Mouse (Mus musculus) CH12.LX (cell line): ENCODE data around the gene Myo3b. TPM values are rescaled to one million over a fixed set of nuclear protein-coding genes. Genes with fewer than 3 reads are reported as not detected.

ENCODE experiments used
- DNase-seq: peaks from one replicate; pipeline ENCODE4 v3.0.0-alpha.2; 2013; ENCODE audit errors: extremely low read depth
- H3K27ac ChIP-seq: 2 replicates; pipeline ENCODE4 v1.5.1; 2012; ENCODE audit warnings: low read depth, mild to moderate bottlenecking, control low read depth, moderate library complexity; ENCODE audit not compliant: insufficient read depth
- H3K27me3 ChIP-seq: replicated peaks from 2 replicates; pipeline ENCODE3; 2012; ENCODE audit warnings: inconsistent platforms
- H3K36me3 ChIP-seq, 2 experiments: replicated peaks in 1 of 2; 2 replicates each; pipeline versions ENCODE3 to v1.6.1; 2012; ENCODE audit warnings: inconsistent platforms in 1 of 2, low read length in 1 of 2, mild to moderate bottlenecking in 1 of 2, mixed read lengths in 1 of 2, moderate library complexity in 1 of 2; ENCODE audit not compliant: control insufficient read depth in 1 of 2, insufficient read depth in 1 of 2
- H3K4me1 ChIP-seq, 2 experiments: 2 replicates each; pipeline ENCODE4 v1.6.1; 2012; ENCODE audit warnings: inconsistent platforms in 1 of 2, moderate library complexity in 1 of 2; ENCODE audit not compliant: insufficient read depth in 2 of 2, control insufficient read depth in 1 of 2
- H3K4me2 ChIP-seq: 2 replicates; pipeline ENCODE4 v1.6.1; 2012; ENCODE audit warnings: low read depth, mild to moderate bottlenecking, control low read depth; ENCODE audit not compliant: poor library complexity, insufficient read depth, severe bottlenecking
- H3K4me3 ChIP-seq, 3 experiments: fragments of 150-350 bp in 1 of 3; sonication (generic) in 1 of 3; replicated peaks in 1 of 3; 2 replicates each; pipeline versions ENCODE3 to v1.5.1; 2011 to 2012; ENCODE audit warnings: low read depth in 2 of 3, low read length in 2 of 3, mild to moderate bottlenecking in 2 of 3, moderate library complexity in 2 of 3, control low read depth in 1 of 3, improper control_type of control experiment in 1 of 3, inconsistent platforms in 1 of 3, mixed read lengths in 1 of 3; ENCODE audit not compliant: poor library complexity in 1 of 3
- H3K79me2 ChIP-seq: replicated peaks from 2 replicates; pipeline ENCODE4 v1.6.1; 2012; ENCODE audit warnings: mild to moderate bottlenecking, moderate library complexity; ENCODE audit not compliant: control insufficient read depth, poor library complexity, insufficient read depth, severe bottlenecking; ENCODE audit errors: extremely low read depth
- H3K9ac ChIP-seq: 2 replicates; pipeline ENCODE4 v1.6.1; 2012; ENCODE audit warnings: low read depth, mild to moderate bottlenecking, control low read depth, moderate library complexity; ENCODE audit not compliant: insufficient read depth
- H3K9me3 ChIP-seq: replicated peaks from 2 replicates; pipeline ENCODE3; 2012; ENCODE audit warnings: low read length, inconsistent platforms, mixed read lengths
- BHLHE40 ChIP-seq: IDR thresholded peaks from 2 replicates; pipeline ENCODE4 v1.6.1; 2011; ENCODE audit warnings: mild to moderate bottlenecking, low read depth, low read length, improper control_type of control experiment
- CHD1 ChIP-seq: IDR thresholded peaks from 2 replicates; pipeline ENCODE4 v1.6.1; 2012; ENCODE audit warnings: low read depth, low read length, improper control_type of control experiment, inconsistent platforms
- CHD2 ChIP-seq: IDR thresholded peaks from 2 replicates; pipeline ENCODE4 v1.6.1; 2011; ENCODE audit warnings: low read length, improper control_type of control experiment
- ELF1 ChIP-seq: IDR thresholded peaks from 2 replicates; pipeline ENCODE4 v1.6.1; 2014; ENCODE audit warnings: low read depth, mild to moderate bottlenecking, inconsistent platforms, low read length, improper control_type of control experiment
- GABPA ChIP-seq: IDR thresholded peaks from 2 replicates; pipeline ENCODE4 v1.6.1; 2012; ENCODE audit warnings: low read depth, low read length, improper control_type of control experiment, inconsistent platforms; ENCODE audit not compliant: insufficient replicate concordance
- JUN ChIP-seq: IDR thresholded peaks from 2 replicates; pipeline ENCODE4 v1.6.1; 2011; ENCODE audit warnings: low read depth, mild to moderate bottlenecking, low read length, improper control_type of control experiment, moderate library complexity; ENCODE audit not compliant: insufficient read depth
- JUND ChIP-seq: conservative IDR thresholded peaks from 2 replicates; pipeline ENCODE4 v1.6.1; 2011; ENCODE audit warnings: low read depth, low read length, improper control_type of control experiment
- MAFK ChIP-seq: IDR thresholded peaks from 2 replicates; pipeline ENCODE4 v1.6.1; 2011; ENCODE audit warnings: low read length, improper control_type of control experiment; ENCODE audit not compliant: insufficient replicate concordance
- MEF2A ChIP-seq: IDR thresholded peaks from 2 replicates; pipeline ENCODE4 v1.6.1; 2014; ENCODE audit warnings: low read depth, mild to moderate bottlenecking, inconsistent platforms, low read length, improper control_type of control experiment, borderline replicate concordance
- MXI1 ChIP-seq: IDR thresholded peaks from 2 replicates; pipeline ENCODE4 v1.6.1; 2011; ENCODE audit warnings: mild to moderate bottlenecking, low read depth, low read length, improper control_type of control experiment
- RAD21 ChIP-seq: IDR thresholded peaks from 2 replicates; pipeline ENCODE4 v1.6.1; 2011; ENCODE audit warnings: low read depth, mild to moderate bottlenecking, low read length, improper control_type of control experiment, moderate library complexity
- SIN3A ChIP-seq: IDR thresholded peaks from 2 replicates; pipeline ENCODE4 v1.6.1; 2012; ENCODE audit warnings: low read length, improper control_type of control experiment, inconsistent platforms
- UBTF ChIP-seq: IDR thresholded peaks from 2 replicates; pipeline ENCODE4 v1.6.1; 2012; ENCODE audit warnings: low read depth, mild to moderate bottlenecking, inconsistent platforms, low read length, improper control_type of control experiment, moderate library complexity
- USF2 ChIP-seq: conservative IDR thresholded peaks from 2 replicates; pipeline ENCODE4 v1.6.1; 2011; ENCODE audit warnings: low read depth, low read length, improper control_type of control experiment
- ZKSCAN1 ChIP-seq: IDR thresholded peaks from 2 replicates; pipeline ENCODE4 v1.6.1; 2012; ENCODE audit warnings: low read depth, inconsistent platforms, low read length, improper control_type of control experiment, borderline replicate concordance
- dilution Hi-C: fragments of 300-500 bp; cut with MboI; formaldehyde crosslinking; loops from 2 replicates; pipeline ENCODE4 v1.14.3; 2020; ENCODE audit warnings: low sequenced_read_pairs; ENCODE audit not compliant: extremely low pct_unique_long_range_greater_than_20kb, extremely low pct_ligation_motif_present
- in situ Hi-C: fragments of 300-500 bp; cut with MboI; formaldehyde crosslinking; loops from 3 replicates; pipeline ENCODE4 v1.14.3; 2019; ENCODE audit warnings: low sequenced_read_pairs, low pct_ligation_motif_present, low pct_unique_long_range_greater_than_20kb, mixed read lengths
- polyA plus RNA-seq: library from polyadenylated mRNA; unstranded; fragments of >175 nt; gene quantifications from 2 replicates; pipeline ENCODE4 v1.2.1, GENCODE M21; 2012; ENCODE audit warnings: low read depth; ENCODE audit not compliant: insufficient read length
- total RNA-seq, 2 experiments: library from RNA; depleted of rRNA; stranded (reverse); fragments of 300-350 nt in 1 of 2; fragments of >200 nt in 1 of 2; gene quantifications; 2 replicates each; pipeline ENCODE4 v1.2.3; 2012 to 2014

The Myo3b gene
- total and polyA plus RNA-seq, 3 experiments, result 0.63 to 0.76 (median 0.64) TPM

- dilution Hi-C loops (no loop called here), in situ Hi-C loops (no loop called here)
- H3K9ac ChIP-seq, result no peak overlapping the region
- no peak for TF ChIP-seq CHD1
- TF ChIP-seq UBTF, result no peak
- TF ChIP-seq MAFK, result peak; percentile 78
- no peak for TF ChIP-seq ELF1
- no peak for TF ChIP-seq USF2
- no peaks in the 10 kb centered on the region for H3K79me2 ChIP-seq
- H3K4me1 ChIP-seq, result peaks cover 0 to 11% of the 10 kb centered on the region in 2 experiments; a peak in 1 of 4 replicates
- no peak overlapping the region for H3K27ac ChIP-seq
- H3K9me3 ChIP-seq, result no peaks in the 10 kb centered on the region
- no peak overlapping the region for H3K4me2 ChIP-seq
- no peaks in the 10 kb centered on the region for H3K27me3 ChIP-seq
- no peak overlapping the region for H3K4me3 ChIP-seq
- DNase-seq, result no peak
- no peaks in the 10 kb centered on the region for H3K36me3 ChIP-seq
Measured at GRCm38 (mm10) chr2:70407729-70408128, 368.8 kb downstream of the Myo3b start.

- Histone ChIP-seq H3K36me3 (no peaks in the 10 kb centered on the region), H3K4me3 (no peak overlapping the region), H3K9ac (no peak overlapping the region), H3K27ac (no peak overlapping the region)
- no peak for TF ChIP-seq CHD2
- no peak for TF ChIP-seq RAD21
- TF ChIP-seq SIN3A, result no peak
- TF ChIP-seq BHLHE40, result no peak
- TF ChIP-seq MEF2A, result no peak
- no peak for TF ChIP-seq UBTF
- TF ChIP-seq MXI1, result no peak
- TF ChIP-seq ZKSCAN1, result no peak
- TF ChIP-seq JUN, result no peak
- no peak for TF ChIP-seq GABPA
- TF ChIP-seq JUND, result no peak
- no peak for TF ChIP-seq CHD1
- TF ChIP-seq, all 38 proteins: peak for 0
- DNase-seq, result no peak
- Histone ChIP-seq H3K27me3 (no peaks in the 10 kb centered on the region), H3K4me1 (peaks cover 2 to 12% of the 10 kb centered on the region in 2 experiments; a peak in 1 of 4 replicates), H3K79me2 (no peaks in the 10 kb centered on the region), H3K4me2 (no peak overlapping the region), H3K9me3 (no peaks in the 10 kb centered on the region)
- in situ Hi-C loops, result no loop called here
- dilution Hi-C loops, result no loop called here
Measured at GRCm38 (mm10) chr2:70410298-70410885, 371.5 kb downstream of the Myo3b start.
